Mouse (Mus musculus) neural tube, embryonic 14.5 days (tissue): ENCODE measurements around the gene Gm10961. TPM values are rescaled to one million over a fixed set of nuclear protein-coding genes. Genes with fewer than 3 reads are reported as not detected.

Source experiments
- ATAC-seq: fragments of 200-750 bp; cut with Nextera tagmentation; 2 replicates; pipeline ENCODE4 v1.8.0; 2017; ENCODE audit warnings: low read depth, mild to moderate bottlenecking, moderate TSS enrichment, moderate library complexity
- H3K27ac ChIP-seq: fragments of 300-500 bp; sonication (generic); 2 replicates; pipeline ENCODE4 v1.5.1; 2014; ENCODE audit warnings: low read depth, mild to moderate bottlenecking, control low read depth, low read length, moderate library complexity, mixed read lengths
- H3K27me3 ChIP-seq: fragments of 300-500 bp; sonication (generic); 2 replicates; pipeline ENCODE4 v1.6.1; 2014; ENCODE audit warnings: low read length; ENCODE audit not compliant: control insufficient read depth, insufficient read depth
- H3K36me3 ChIP-seq: fragments of 300-500 bp; sonication (generic); 2 replicates; pipeline ENCODE4 v1.6.1; 2014; ENCODE audit warnings: low read length, mixed read lengths; ENCODE audit not compliant: control insufficient read depth, insufficient read depth
- H3K4me1 ChIP-seq: fragments of 300-500 bp; sonication (generic); 2 replicates; pipeline ENCODE4 v1.6.1; 2014; ENCODE audit warnings: low read length; ENCODE audit not compliant: control insufficient read depth, insufficient read depth
- H3K4me2 ChIP-seq: fragments of 300-500 bp; sonication (generic); 2 replicates; pipeline ENCODE4 v1.6.1; 2014; ENCODE audit warnings: mild to moderate bottlenecking, low read depth, low read length, control low read depth
- H3K4me3 ChIP-seq: fragments of 300-500 bp; sonication (generic); 2 replicates; pipeline ENCODE4 v1.5.1; 2014; ENCODE audit warnings: low read depth, low read length, control low read depth, mixed read lengths
- H3K9ac ChIP-seq: fragments of 300-500 bp; sonication (generic); replicated peaks from 2 replicates; pipeline ENCODE4 v1.6.1; 2014; ENCODE audit warnings: low read depth, mild to moderate bottlenecking, control low read depth, low read length, mixed read lengths
- H3K9me3 ChIP-seq: fragments of 300-500 bp; sonication (generic); 2 replicates; pipeline ENCODE4 v1.6.1; 2016; ENCODE audit warnings: low read length; ENCODE audit not compliant: control insufficient read depth
- WGBS: fragments of 180-500 bp; shearing (Covaris S2); extraction: QIAGEN DNeasy Blood & Tissue Kit; methylation state at CpG from one replicate; pipeline ENCODE4 v1.1.7; 2014; 5-methylcytosine and 5-hydroxymethylcytosine counted together
- polyA plus RNA-seq: library from polyadenylated mRNA; unstranded; fragments of >200 nt; fragmentation: Nextera tagmentation; extraction: Ambion mirVana; gene quantifications from 2 replicates; pipeline ENCODE4 v1.2.1, GENCODE M21; 2014

Gm10961 gene
- polyA plus RNA-seq, 1 experiment from 2014 or later, result not detected

DNA sequence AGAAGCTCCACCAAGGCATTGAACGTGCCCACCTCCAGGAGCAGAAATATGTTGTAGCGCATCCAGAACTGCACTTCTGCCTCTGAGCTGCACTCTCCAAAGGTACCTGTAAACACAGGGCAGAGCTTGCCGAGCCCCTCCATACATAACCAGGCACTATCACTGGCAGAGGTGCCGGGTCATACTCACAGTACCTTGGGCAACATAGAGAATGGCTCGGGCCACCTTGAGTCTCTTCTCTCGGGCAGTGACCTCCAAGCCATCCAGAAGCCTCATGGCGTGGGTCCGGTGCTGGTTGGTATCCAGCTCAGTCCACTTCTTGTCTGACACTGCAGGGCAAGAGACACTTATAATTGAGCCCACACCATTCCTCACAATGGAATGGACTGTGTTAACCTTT lies 4.4 kb upstream of the Gm10961 start:
- H3K27me3 ChIP-seq, result no peaks in the 10 kb centered on the region
- H3K36me3 ChIP-seq, result peaks cover 61% of the 10 kb centered on the region
- no peak overlapping the region for H3K4me2 ChIP-seq
- no peak overlapping the region for H3K27ac ChIP-seq
- H3K4me3 ChIP-seq, result no peak overlapping the region
- H3K9me3 ChIP-seq, result no peaks in the 10 kb centered on the region
- no peak for ATAC-seq
- H3K4me1 ChIP-seq, result peaks cover 12% of the 10 kb centered on the region
- H3K9ac ChIP-seq, result no peak overlapping the region
- WGBS, result 98% methylated on average over 8 of the region's 8 CpGs

DNA sequence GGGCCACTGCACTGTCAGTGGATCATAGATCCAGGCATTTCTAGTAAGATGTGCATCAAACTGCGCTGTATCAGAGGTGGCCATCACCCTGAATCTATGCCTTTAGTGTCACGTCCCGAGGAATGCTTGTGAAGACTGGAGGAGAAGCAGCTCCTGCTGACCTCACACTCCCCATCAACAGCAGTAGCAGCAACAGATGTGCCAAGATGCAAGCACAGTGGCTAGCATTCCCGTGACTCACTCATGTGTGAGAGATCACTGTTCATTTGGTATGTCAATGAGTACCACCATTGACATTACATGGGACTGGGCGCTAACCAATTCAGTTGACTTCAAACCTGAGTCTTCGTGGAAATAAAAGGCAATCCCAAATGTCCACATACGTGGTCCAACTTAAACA lies 3.5 kb upstream of the Gm10961 start:
- peaks cover 52% of the 10 kb centered on the region for H3K36me3 ChIP-seq
- 88% methylated on average over 7 of the region's 7 CpGs for WGBS
- ATAC-seq, result no peak

DNA sequence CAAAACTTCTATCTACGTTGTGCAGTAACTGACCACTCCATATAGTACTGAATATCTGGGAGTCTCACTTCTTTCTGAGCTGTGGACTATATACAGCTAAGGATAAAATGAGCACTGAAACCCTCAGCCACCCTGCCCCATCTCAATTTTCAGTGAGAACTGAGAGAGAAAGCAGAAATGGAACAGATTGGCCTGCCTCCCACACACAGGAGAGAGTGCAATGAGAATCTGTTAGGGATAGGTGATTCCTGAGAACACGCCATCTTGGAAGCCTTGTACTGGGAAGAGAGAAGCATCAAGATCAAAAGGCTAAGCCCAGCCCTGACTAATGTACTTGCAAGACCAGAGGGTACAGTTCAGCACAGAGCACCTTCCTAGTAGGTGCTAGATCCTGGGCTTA lies 2.6 kb upstream of the Gm10961 start:
- H3K4me1 ChIP-seq, result peaks cover 12% of the 10 kb centered on the region
- no peak overlapping the region for H3K9ac ChIP-seq
- 95% methylated on average over 2 of the region's 2 CpGs for WGBS
- H3K36me3 ChIP-seq, result peaks cover 43% of the 10 kb centered on the region
- ATAC-seq, result no peak
- no peak overlapping the region for H3K27ac ChIP-seq
- no peaks in the 10 kb centered on the region for H3K27me3 ChIP-seq
- no peak overlapping the region for H3K4me2 ChIP-seq
- no peaks in the 10 kb centered on the region for H3K9me3 ChIP-seq
- H3K4me3 ChIP-seq, result no peak overlapping the region

More for the DNA sequence above, 3.5 kb upstream of the Gm10961 start:
- H3K4me1 ChIP-seq, result peaks cover 12% of the 10 kb centered on the region
- no peak overlapping the region for H3K4me2 ChIP-seq
- H3K9ac ChIP-seq, result no peak overlapping the region
- no peaks in the 10 kb centered on the region for H3K27me3 ChIP-seq
- no peak overlapping the region for H3K27ac ChIP-seq
- no peak overlapping the region for H3K4me3 ChIP-seq
- H3K9me3 ChIP-seq, result no peaks in the 10 kb centered on the region

DNA sequence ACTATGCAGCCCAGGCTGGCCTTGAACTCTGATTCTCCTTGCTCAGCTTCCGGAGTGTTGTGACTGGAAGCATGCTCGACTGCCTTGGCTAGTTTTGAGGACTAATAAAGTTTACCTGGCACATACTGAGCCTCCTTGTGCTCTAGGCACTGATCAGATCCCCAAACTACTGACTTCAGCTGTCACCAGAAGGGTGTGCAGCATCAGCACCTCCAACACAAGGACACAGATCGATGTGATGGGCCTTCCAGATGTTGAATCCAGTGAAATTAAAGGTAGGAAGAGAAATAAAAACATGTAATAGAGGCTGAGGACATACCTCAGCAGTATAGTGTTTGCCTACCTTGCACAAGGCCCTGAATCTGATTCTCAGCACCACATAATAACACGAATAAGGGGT lies 1.7 kb upstream of the Gm10961 start:
- peaks cover 36% of the 10 kb centered on the region for H3K36me3 ChIP-seq
- H3K27ac ChIP-seq, result no peak overlapping the region
- H3K9ac ChIP-seq, result no peak overlapping the region
- WGBS, result 98% methylated on average over 4 of the region's 4 CpGs
- peaks cover 12% of the 10 kb centered on the region for H3K4me1 ChIP-seq
- no peak for ATAC-seq
- no peaks in the 10 kb centered on the region for H3K27me3 ChIP-seq
- H3K4me2 ChIP-seq, result no peak overlapping the region
- no peaks in the 10 kb centered on the region for H3K9me3 ChIP-seq
- H3K4me3 ChIP-seq, result no peak overlapping the region

DNA sequence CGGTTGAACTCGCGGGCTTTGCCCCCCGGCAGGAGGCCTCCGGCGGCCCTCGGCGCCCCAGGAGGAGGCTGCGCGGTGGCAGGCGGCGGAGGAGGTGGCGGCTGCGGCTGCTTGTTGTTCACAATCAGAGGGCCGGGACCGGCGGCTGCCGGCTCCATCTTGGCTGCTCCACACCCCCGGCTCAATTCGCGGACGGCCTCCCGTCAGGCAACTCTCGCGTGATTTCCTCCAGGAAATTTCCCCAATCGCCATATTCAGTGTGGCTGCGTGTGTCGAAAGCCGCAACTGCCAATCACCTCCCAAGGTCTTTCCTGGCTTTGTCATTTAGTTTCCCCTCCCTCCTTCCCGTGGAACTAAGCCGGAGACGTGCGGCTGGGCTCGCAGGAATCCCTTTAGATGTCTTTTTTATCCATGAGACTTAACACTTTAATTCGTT lies 419 bp downstream of the Gm10961 start, which contains the start of gene Strip1:
Gene Strip1 (minus strand): TSS at position 172 of the 436 bp plus-strand sequence.
- Histone ChIP-seq H3K27me3 (no peaks in the 10 kb centered on the region), H3K4me2 (peak within 1 kb of the TSS; percentile 78), H3K4me3 (peak within 1 kb of the TSS; percentile 98), H3K9ac (peak within 1 kb of the TSS; percentile 97), H3K36me3 (peaks cover 16% of the 10 kb centered on the region), H3K9me3 (no peaks in the 10 kb centered on the region), H3K4me1 (peaks cover 12% of the 10 kb centered on the region), H3K27ac (peak within 1 kb of the TSS; percentile 98)
- peak; percentile 96 for ATAC-seq
- whole genome bisulfite sequencing, result under 1% methylated on average over 35 of the region's 35 CpGs

DNA sequence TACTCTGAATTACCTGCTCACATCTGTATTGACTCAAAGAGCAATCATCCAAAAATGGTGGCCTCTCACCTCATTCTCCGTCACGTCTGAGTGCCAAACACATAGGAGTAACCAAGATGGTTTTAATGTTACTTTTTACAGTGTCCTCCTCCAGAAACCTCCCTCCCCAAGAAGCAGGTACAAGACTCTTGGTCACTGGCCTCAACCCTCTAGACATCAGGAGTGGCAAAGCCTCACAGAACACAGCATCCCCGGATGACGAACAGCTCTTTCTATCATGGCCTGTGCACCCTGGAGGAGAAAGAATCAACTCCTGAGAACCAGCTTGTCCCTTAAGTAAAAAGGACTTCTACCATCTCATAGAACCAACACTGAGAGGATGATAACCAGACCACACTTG lies 1.7 kb downstream of the Gm10961 start:
- Histone ChIP-seq H3K9ac (no peak overlapping the region), H3K4me2 (no peak overlapping the region), H3K4me3 (no peak overlapping the region), H3K36me3 (peaks cover 4% of the 10 kb centered on the region; the same call in 1 of the 2 replicates), H3K27me3 (no peaks in the 10 kb centered on the region), H3K27ac (no peak overlapping the region), H3K9me3 (no peaks in the 10 kb centered on the region), H3K4me1 (peaks cover 12% of the 10 kb centered on the region)
- ATAC-seq, result no peak
- WGBS, result 93% methylated on average over 4 of the region's 4 CpGs

DNA sequence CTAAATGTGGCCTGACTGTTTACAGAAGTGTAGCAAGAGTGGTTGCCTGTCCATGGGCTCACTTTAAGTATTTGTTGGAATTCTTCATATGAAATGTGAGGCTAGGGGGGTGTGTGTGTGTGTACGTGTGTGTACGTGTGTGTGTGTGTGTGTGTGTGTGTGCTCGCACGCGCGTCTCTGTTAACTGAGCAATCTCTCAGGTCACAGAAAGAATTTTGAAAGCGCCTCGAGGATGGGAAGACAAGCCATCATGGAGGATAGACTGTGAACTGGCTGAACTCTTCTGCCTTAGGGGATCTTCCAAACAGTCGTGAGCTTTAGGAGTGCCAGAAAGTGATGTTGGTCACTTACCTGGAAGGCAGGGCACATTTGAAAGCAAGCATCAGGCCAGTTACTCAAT lies 2.8 kb downstream of the Gm10961 start:
- 95% methylated on average over 9 of the region's 9 CpGs for whole genome bisulfite sequencing
- no peak for ATAC-seq

DNA sequence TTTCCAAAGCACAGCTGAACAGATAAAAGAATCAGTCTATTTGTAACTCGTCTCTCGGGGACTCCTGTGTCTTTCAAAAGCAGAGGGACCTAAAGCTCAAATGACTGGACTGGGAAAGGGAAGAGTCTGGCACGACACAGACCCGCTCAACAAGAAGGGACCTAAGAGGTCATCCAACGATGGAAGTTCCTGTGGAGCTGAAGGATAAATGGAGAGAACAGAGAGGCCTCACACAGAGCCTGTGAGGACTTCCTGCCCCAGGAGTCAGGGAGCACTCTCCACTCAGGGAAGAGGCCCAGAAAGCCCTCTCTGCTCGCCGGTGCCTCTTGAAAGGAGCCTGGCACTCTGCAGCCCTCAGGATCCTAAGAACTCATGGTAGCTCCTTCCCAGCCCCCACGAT lies 4.7 kb downstream of the Gm10961 start:
- no peak for ATAC-seq
- 55% methylated on average over 8 of the region's 8 CpGs for WGBS
- no peak overlapping the region for H3K4me2 ChIP-seq

More for the DNA sequence above, 2.8 kb downstream of the Gm10961 start:
- no peaks in the 10 kb centered on the region for H3K36me3 ChIP-seq
- no peak overlapping the region for H3K4me2 ChIP-seq
- no peak overlapping the region for H3K4me3 ChIP-seq
- no peak overlapping the region for H3K27ac ChIP-seq
- H3K9me3 ChIP-seq, result no peaks in the 10 kb centered on the region
- no peak overlapping the region for H3K9ac ChIP-seq
- H3K27me3 ChIP-seq, result no peaks in the 10 kb centered on the region
- H3K4me1 ChIP-seq, result peaks cover 12% of the 10 kb centered on the region

DNA sequence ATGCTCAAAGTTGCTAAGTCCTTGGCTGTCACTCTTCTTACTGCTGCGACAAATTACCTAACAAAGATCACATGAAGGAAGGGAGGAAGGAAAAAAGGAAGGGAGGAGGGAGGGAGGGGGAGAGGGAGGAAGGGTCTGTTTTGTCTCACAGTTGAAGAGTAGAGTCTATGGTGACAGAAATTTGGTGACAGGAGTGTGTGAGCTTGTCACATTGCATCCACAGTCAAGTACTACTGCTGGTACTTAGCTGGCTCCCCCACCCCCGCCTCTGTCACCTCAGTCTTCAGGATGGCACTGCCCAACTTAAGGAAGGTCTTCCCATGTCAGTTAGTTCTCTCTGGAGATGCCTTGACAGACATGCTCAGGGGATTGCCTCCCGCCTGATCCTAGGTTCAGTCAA lies 5.1 kb downstream of the Gm10961 start:
- Histone ChIP-seq H3K4me2 (no peak overlapping the region), H3K27me3 (no peaks in the 10 kb centered on the region), H3K4me1 (no peaks in the 10 kb centered on the region), H3K9ac (no peak overlapping the region), H3K36me3 (no peaks in the 10 kb centered on the region), H3K4me3 (no peak overlapping the region), H3K9me3 (no peaks in the 10 kb centered on the region), H3K27ac (no peak overlapping the region)
- whole genome bisulfite sequencing, result 84% methylated on average over 3 of the region's 3 CpGs
- ATAC-seq, result no peak

More for the DNA sequence above, 4.7 kb downstream of the Gm10961 start:
- no peaks in the 10 kb centered on the region for H3K4me1 ChIP-seq
- no peaks in the 10 kb centered on the region for H3K9me3 ChIP-seq
- H3K27ac ChIP-seq, result no peak overlapping the region
- no peak overlapping the region for H3K9ac ChIP-seq
- H3K27me3 ChIP-seq, result no peaks in the 10 kb centered on the region
- no peaks in the 10 kb centered on the region for H3K36me3 ChIP-seq
- H3K4me3 ChIP-seq, result no peak overlapping the region
